Comparison of ENCODE assay signal across 22 mouse cellular contexts in genomic region chr15:94553536-94553935, GRCm38 (mm10).
"Had no signal": no experiment of that assay in that cellular context is flagged by ENCODE, and none has a peak within 500 bp of the region (broad histone marks: within the 10 kb centered on the region; RNA-seq: fewer than 3 reads in every experiment).

No protein-coding gene starts in this region.

- H3K4me1 ChIP-seq: heart, embryonic 13.5 days; heart, embryonic 15.5 days; hindbrain, embryonic 13.5 days; hindbrain, embryonic 15.5 days; limb, embryonic 10.5 days; limb, embryonic 12.5 days; liver, embryonic 13.5 days had no signal

- DNase-seq: gastrocnemius, postnatal 14 days; gastrocnemius, postnatal 36 days; heart, adult 18-20 months; heart, postnatal 14 days; heart, postnatal 36 days; kidney, adult 11 months; kidney, adult 8-10 months; kidney, postnatal 10 days; kidney, postnatal 25 days; kidney, postnatal 4 days; liver; liver, embryonic 13.5 days had no signal

- H3K9me3 ChIP-seq: heart, embryonic 15.5 days; hindbrain, embryonic 13.5 days; hindbrain, embryonic 15.5 days; limb, embryonic 10.5 days; limb, embryonic 12.5 days; liver, embryonic 13.5 days; liver, embryonic 15.5 days had no signal

- H3K36me3 ChIP-seq: heart, embryonic 15.5 days; hindbrain, embryonic 13.5 days; hindbrain, embryonic 15.5 days; limb, embryonic 10.5 days; limb, embryonic 12.5 days had no signal

- H3K27ac ChIP-seq: heart, embryonic 13.5 days; heart, embryonic 15.5 days; hindbrain, embryonic 13.5 days; hindbrain, embryonic 15.5 days; hindbrain, postnatal 0 days; layer of hippocampus, adult 2 months; left cerebral cortex, adult 2 months; limb, embryonic 10.5 days; limb, embryonic 12.5 days; liver, embryonic 13.5 days; liver, embryonic 15.5 days had no signal

- H3K4me3 ChIP-seq: heart, embryonic 13.5 days; heart, embryonic 15.5 days; hindbrain, embryonic 13.5 days; hindbrain, embryonic 15.5 days; layer of hippocampus, adult 2 months; left cerebral cortex, adult 2 months; limb, embryonic 10.5 days; limb, embryonic 12.5 days; liver, embryonic 13.5 days; liver, embryonic 15.5 days had no signal

- H3K27me3 ChIP-seq: heart, embryonic 13.5 days; heart, embryonic 15.5 days; hindbrain, embryonic 13.5 days; hindbrain, embryonic 15.5 days; limb, embryonic 12.5 days; liver, embryonic 13.5 days; liver, embryonic 15.5 days had no signal

- H3K9ac ChIP-seq: heart, embryonic 13.5 days; heart, embryonic 15.5 days; hindbrain, embryonic 13.5 days; hindbrain, embryonic 15.5 days; limb, embryonic 12.5 days; liver, embryonic 13.5 days; liver, embryonic 15.5 days had no signal
